Mouse (Mus musculus) c-Kit-positive CD71-negative TER-119-negative erythroid progenitor cells, embryonic 14.5 days (primary cell): ENCODE measurements around the gene Cdk5.
A peak's percentile ranks its signal among the peaks of the same experiment; 100 is the strongest.
"Not testable (repeated sequence)": the region's sequence is repeated elsewhere in the genome, so short reads cannot be mapped to it uniquely, and the experiment has no call there.

ENCODE experiments used
- DNase-seq: peaks from one replicate; pipeline ENCODE4 v3.0.0-alpha.2; 2013; ENCODE audit warnings: low read depth

Cdk5 gene

DNA sequence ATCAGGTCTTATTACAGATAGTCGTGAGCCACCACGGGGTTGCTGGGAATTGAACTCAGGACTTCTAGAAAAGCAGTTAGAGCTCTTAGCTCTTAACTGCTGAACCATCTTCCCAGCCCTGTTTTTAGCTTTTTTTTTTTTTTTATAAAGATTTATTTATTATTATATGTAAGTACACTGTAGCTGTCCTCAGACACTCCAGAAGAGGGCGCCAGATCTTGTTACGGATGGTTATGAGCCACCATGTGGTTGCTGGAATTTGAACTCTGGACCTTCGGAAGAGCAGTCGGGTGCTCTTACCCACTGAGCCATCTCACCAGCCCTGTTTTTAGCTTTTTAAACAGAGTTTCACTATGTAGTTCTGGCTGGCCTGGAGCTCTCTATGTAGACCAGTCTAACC, 27.1 kb downstream of the Cdk5 start:
- DNase-seq, result not testable (repeated sequence)

DNA sequence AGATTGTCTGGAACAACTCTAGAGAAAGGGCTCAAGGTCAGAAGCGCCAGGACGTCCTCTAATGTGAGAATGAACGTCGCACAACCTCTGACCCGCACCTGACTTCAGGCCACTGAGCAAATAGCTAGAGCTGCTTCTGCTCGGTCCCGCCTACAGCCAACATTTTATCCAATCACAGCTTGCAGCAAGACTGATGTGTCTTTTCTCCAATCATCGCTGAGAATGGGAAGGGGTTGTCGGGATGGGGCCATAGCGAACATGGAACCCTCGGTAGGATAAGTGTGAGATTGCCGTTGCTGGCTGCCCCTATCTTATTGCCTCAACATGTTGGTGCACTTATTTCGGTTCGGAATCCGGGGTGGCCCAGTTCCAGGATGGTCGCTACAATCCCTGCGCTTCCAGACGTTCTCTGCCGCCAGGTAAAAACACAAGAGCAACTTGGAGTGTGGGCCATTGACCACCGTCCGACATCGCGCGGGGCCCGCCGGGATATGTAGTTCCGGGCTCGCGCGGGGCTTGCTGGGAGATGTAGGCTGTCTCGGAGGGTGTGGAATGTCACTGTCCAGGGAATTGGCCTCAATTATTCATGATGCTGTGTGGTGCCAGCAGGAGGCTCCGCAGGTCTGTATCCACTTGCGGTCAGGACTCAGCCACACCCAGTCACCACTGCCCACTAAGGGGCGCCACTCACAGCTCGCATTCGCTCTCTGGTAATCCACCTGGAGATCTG, 29.0 kb downstream of the Cdk5 start:
- DNase-seq, result peak; percentile 90

DNA sequence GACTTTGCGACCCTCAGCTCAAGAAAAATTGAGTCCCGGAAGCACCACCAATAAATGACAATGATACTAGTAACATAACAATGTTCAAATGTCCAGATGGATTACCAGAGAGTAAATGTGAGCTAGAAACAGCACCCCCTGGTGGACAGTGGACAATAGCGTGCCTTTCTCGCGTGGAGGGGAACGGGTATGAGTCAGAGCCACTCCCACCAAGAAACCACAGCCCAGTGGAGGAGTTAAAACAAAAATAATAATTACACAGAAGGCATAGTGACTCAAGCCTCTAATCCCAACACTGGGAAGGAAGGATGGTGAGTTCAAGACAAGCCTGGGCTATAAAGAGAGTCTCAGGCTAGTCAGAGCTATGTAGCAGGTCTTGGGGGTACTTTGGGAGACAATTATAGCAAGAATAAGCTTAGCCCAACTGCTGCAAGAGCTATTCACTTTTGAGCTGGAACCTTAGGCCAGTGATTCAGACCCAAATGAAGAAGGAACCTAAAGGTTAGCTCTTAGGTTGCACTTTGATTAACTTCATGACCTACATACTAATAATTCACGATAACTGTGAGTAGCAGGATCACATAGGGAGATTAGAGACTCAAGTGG, 29.8 kb downstream of the Cdk5 start, which contains the start of gene Abcb8:
Gene Abcb8 (plus strand): TSS at position 272 of the 606 bp plus-strand sequence.
- DNase-seq, result peak; percentile 95

- DNase-seq, result no peak
Measured at GRCm38 (mm10) chr5:24392724-24393123, 30.6 kb downstream of the Cdk5 start.

GRCm38 (mm10) chr5:24391864-24392263, 31.5 kb downstream of the Cdk5 start, which contains the start of gene Atg9b:
Gene Atg9b, minus strand, starts transcription at chr5:24392143.
- DNase-seq, result no peak

- no peak for DNase-seq
Measured at GRCm38 (mm10) chr5:24389658-24390020, 33.7 kb downstream of the Cdk5 start.

DNA sequence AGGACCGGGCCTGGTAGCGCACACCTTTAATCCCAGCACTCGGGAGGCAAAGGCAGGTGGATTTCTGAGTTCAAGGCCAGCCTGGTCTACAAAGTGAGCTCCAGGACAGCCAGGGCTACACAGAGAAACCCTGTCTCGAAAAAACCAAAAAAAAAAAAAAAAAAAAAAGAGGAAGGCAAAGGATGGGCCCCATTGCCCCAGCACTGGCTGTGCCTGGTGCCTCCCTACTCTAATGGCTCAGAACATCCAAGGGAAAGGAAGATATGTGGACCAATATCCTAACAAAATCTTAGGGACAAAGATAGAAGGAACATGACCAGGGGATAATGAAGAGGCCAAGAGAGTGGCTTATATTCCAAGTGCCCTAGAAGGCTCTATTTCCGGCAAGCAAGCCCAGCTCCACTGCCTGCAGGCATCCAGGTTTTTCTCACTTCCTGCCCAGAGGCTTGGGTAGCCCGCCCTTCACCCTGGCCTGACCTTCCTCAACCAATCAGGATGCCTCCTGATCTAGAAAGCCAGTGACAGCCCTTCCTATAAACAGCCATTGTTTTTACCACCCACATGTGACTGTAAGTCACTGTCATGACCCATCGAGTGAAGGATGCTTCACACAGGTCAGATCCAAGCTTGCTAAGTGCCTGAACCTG, 34.2 kb downstream of the Cdk5 start:
- DNase-seq, result no peak

DNA sequence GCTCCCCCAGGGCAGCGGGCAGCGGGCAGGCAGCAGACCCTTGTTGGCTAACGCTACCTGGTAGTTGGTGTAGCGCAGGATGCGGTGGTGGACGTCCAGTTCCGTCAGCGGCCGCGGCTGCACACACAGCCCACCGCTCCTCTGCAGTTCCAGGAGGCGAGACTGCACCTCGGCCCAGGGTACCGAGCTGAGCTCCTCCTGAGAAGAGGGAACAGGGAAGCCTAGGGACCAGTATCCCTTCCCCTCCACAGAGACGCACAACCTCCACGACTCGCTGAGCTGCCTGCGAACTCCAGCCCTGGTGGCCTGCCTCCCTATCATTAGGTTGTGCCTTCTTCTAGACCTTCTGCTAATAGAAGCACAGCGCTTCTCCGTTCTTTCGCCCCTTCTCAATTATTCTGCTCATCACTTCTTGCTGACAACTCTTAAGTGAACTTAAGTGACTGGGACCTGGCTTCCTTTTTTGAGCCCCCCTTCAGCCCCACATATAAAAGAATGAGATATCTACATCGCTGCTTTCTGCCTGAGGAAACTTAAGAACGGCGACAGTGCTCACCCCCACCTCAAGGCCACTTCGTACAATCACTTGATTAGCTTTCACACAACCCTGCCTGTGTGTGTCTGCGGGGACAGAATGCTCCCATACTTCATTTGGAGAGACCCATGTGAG, 34.9 kb downstream of the Cdk5 start:
- DNase-seq, result no peak

DNA sequence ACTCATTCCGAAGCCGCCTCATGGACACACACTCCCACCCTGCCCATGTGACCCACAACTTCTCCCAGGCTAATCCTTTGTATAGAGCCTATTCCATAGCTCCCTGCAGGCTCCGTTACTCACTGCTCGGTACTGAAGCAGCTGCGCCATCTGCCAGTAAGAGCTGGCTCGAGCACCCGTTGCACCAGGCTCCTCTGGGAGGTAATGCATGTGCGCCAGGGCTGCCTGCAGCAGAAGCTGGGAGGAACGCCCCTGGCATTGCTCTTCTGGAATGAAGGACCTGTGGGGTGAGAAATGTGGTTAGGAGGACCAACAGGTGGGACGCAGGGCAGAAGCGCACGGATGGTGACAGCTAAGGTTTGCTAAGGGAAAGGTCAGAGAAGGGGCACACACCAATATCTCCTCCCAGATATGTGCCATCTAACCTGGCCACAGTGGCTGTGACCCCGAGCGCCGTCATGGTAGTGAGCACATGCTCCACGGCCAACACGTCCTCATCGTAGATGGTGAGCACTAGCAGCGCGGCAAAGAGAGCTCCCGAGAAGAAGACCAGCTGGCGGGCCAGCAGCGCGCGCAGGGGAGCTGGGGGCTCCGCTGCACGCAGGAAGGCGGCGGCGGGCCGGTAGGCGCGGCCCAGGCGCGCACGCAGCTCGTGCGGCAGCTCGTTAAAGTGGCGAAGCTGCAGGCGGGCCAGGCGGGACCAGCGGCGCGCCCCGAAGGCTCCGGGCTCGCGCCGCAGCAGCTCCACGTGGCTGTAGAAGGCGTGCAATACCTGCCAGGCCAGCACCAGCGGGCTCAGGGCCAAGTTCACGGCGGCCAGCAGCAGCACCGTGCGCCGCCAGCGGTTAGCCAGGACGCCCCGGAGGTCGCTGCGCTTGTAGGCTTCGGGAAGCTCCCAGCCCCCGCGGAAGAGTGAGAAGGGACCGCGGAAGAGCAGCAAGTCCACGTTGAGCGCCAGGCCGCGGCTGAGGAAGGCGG, 35.8 kb downstream of the Cdk5 start:
- DNase-seq, result no peak

DNA sequence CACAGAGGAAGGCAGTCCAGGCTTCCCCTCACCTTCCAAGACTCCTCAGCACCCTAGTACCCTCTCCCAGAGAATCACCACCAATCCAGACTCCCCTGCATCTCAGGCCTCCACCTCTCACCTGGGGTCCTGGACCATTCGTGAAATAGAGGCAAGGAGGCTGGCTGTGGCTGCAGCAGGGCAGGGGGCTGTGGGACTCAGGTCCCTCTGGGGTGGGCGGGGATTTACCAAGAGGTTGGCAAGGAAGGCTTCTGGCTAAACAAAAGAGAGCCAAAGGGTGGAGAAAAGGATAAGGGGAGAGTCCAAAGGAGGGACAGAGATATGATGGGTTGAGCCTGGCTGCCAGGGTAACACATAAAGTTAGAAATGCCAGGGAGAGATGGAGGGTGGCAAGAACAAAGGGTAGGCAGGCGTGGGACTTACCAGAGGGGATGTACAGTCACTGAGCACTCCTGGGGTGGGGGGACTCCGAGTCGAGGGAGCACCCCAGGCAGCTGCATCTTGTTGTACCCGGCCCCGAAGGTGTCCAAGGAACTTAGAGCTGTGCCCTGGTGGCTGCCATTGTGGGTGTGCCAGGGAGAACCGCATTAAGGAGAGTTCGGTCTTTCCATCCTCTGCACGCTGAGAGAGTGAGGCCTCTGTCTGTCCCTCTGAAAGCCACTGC, 37.3 kb downstream of the Cdk5 start:
- no peak for DNase-seq

DNA sequence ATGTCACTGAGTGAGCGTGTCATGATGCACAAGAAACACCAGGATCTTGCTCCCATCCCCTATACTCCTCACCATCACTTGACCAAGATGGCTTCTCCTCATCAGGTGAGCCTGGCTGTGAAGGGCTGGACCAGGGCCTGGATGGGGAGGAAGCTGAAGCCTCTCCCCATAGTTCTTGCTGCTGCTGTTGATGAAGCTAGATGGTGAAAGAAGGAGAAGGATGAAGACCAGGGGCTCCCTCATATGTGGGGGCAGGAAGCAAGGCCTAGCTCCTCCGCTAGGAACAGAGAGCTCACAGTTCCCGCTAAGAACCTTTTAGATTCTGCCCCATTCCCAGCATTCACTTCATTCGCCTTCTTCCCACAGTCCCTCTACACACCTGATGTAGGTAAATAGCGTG, 38.0 kb downstream of the Cdk5 start:
- no peak for DNase-seq

- no peak for DNase-seq
Measured at GRCm38 (mm10) chr5:24384407-24384806, 38.9 kb downstream of the Cdk5 start.

DNA sequence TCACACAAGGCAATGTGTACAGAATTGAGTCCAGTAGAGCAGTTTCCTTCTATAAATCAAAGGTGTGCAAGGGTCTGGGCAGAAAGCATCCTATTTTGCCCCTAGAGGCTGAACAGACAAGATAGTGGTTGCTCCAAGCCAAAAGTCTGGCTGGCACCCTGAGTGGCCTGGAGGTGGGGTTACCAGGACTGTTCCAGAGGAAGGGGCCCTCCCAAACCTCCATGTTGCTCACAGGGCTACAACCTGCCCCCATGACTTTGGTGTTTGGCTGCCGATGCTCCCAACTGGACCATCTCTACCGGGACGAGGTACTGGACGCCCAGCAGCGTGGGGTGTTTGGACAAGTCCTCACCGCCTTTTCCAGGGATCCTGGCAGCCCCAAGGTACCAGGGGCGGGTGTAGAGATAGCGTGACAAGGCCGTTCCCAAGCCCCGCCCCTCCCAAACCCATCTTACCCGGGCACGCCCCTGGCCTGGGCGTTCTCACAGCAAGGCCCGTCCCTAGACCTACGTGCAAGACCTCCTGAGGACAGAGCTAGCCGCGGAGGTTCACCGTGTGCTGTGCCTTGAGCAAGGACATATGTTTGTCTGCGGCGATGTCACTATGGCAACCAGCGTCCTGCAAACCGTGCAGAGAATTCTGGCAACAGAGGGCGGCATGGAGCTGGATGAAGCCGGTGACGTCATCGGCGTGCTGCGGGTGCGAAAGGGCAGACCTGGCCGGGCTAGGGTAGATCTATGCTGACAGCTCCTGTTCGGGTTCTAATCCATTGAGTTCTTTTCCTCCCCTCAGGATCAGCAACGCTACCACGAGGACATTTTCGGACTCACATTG, 40.1 kb downstream of the Cdk5 start:
- DNase-seq, result peak; percentile 96

DNA sequence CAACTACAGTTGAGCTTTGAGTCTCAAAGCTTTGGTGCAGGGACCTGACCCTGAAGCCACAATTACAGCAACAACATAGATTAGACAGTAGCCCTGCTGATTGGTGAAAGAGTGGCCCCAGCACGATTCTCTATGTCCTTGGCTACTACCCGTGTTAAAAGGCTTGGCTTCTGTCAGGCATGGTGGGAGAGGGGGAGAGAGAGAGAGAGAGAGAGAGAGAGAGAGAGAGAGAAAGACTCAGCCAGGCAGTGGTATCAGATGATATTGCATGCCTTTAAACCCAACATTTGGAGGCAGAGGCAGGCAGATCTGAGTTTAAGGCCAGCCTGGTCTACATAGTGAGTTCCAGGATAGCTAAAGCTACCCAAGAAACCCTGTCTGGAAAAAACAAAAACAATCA, 41.3 kb downstream of the Cdk5 start:
- DNase-seq, result no peak

- no peak for DNase-seq
Measured at GRCm38 (mm10) chr5:24381486-24381885, 41.8 kb downstream of the Cdk5 start.

GRCm38 (mm10) chr5:24380499-24380898, 42.8 kb downstream of the Cdk5 start:
- no peak for DNase-seq

GRCm38 (mm10) chr5:24379501-24379900, 43.8 kb downstream of the Cdk5 start:
- no peak for DNase-seq

DNA sequence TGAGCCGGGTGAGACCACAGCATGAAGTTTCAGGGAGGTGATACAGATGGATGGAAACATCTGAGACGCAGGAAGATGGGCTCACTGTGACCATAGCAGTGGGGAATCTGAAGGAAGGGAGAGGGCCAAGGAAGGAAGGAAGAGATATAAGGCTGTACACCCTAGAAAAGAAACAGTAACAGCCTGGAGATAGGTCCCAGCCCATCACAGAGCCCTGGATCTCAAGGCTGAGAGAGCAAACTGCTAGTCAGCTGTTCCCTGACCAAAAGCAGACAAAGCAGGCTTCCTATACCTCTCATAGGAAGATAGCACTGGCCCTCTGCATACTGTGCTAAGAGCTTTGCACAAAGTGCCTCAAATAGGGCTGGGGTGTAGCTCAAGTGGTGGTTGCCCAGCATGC, 44.6 kb downstream of the Cdk5 start:
- no peak for DNase-seq

GRCm38 (mm10) chr5:24374666-24375328, 48.5 kb downstream of the Cdk5 start:
- no peak for DNase-seq

- no peak for DNase-seq
Measured at GRCm38 (mm10) chr5:24374216-24374615, 49.1 kb downstream of the Cdk5 start.
